Mouse (Mus musculus) retina, embryonic 14.5 days (tissue): Measurements from ENCODE around the gene Msx1.
"Not testable (repeated sequence)": the region's sequence is repeated elsewhere in the genome, so short reads cannot be mapped to it uniquely, and the experiment has no call there.

Source experiments
- DNase-seq: peaks from one replicate; pipeline ENCODE4 v3.0.0-alpha.2; 2015; ENCODE audit warnings: low spot score

Gene Msx1

DNA sequence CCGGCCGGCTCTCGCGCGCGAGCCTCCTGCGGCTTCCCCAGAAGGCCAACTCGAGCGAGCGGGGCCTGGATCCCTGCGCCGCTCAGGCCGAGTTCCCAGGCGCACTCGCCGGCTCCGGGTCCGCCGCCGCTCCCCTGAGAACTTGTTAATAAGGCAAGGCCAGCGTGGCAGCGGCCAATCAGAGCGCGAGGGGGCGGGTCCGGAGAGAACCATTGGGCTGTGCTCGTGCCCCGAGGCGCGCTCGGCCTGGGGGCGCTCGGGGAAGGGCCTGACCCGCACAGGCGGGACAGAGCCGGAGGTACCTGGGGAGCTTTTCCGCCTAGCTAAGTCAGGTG lies at the start of gene Msx1:
Gene Msx1, minus strand, starts transcription at position 123 of the 335 bp plus-strand sequence.
- peak; percentile 84 for DNase-seq

DNA sequence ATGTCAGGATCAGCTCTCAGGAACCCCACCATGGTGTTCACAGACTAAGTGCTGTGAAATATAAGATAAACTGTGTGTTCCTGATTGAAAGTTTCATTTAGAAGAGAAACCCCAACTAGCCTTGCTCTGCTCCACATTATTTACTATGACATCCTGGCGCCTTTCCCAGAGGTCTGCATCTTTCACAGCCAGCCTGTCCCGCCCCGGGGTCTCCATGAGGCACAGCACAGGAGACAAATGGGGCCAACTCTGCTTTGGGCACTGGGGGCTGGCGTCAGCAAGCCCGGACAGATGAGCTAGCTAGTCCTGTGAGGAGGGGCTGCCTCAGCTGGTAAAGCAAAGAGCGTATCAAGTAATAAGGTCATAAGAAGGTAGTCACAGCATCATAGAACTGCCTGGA lies 41.1 kb upstream of the Msx1 start:
- no peak for DNase-seq

- no peak for DNase-seq
Observed at GRCm38 (mm10) chr5:37864309-37864708, 39.9 kb upstream of the Msx1 start.

DNA sequence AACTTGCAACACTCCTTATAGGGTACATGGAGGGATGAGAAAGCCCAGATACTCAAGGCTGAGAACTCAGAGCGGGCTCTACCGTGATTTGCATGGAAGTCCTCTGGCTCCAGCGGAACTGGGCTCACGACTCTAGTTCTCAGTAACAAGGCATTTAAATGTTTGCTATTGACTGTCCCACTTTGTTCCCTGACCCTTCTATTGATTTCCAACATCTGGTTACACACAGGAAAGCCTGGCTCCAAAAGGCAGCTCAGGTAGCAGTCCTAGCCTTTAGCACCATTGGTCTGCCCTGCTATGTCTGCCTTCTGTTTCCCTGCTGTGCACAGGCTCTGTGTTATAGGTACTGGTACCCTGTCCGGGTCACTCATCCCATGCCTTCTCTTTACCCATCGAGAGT lies 36.5 kb upstream of the Msx1 start:
- DNase-seq: no peak

GRCm38 (mm10) chr5:37860151-37860721 lies 35.9 kb upstream of the Msx1 start:
- no peak for DNase-seq

DNA sequence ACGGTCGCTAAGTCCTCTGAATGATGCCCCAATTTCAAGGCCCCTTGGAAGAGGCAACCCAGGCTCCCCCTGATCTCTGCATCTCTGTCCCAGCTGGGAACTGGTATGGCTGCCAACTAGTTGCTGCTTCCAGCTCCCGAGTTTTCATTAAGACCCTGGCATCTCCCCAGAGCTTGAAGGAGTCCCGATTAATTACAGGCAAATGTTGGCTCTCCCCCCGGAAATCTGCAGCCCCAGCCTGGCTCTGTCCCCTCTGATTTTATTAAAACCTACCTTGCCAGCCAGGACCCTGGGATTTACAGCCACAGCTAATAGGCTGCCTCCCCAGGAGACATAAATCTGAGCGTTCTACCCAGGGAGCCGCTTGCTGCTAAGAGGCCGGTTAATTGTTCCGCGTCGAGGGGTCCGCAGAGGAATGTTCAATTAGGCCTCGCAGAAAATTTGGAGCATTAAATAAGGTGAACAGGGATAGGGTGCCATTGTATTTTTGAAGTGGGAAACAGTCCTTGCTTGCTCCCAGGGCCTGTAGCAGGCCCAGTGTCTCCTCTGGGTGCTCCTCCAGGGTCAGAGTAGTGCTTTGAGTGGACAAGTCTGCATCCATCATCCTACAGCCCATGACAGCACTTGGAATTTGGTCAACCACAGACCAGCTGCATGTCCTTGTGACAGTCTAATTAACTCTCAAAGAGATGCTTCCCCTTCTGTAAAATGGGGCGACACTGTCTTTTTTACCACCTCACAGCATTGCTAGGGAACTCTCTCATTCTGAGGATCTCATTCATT lies 33.6 kb upstream of the Msx1 start:
- no peak for DNase-seq

- no peak for DNase-seq
Observed at GRCm38 (mm10) chr5:37856057-37856456, 31.7 kb upstream of the Msx1 start.

GRCm38 (mm10) chr5:37854233-37854632 lies 29.9 kb upstream of the Msx1 start:
- DNase-seq: no peak

GRCm38 (mm10) chr5:37851305-37851982 lies 27.1 kb upstream of the Msx1 start:
- peak; percentile 78 for DNase-seq

GRCm38 (mm10) chr5:37848991-37849719 lies 24.8 kb upstream of the Msx1 start:
- DNase-seq: no peak

GRCm38 (mm10) chr5:37836267-37836646 lies 11.9 kb upstream of the Msx1 start:
- DNase-seq: no peak

- DNase-seq: peak; percentile 31
Observed at GRCm38 (mm10) chr5:37835590-37836266, 11.3 kb upstream of the Msx1 start.

- DNase-seq: no peak
Observed at GRCm38 (mm10) chr5:37832766-37833165, 8.4 kb upstream of the Msx1 start.

- no peak for DNase-seq
Observed at GRCm38 (mm10) chr5:37832031-37832430, 7.6 kb upstream of the Msx1 start.

GRCm38 (mm10) chr5:37830436-37830835 lies 6.1 kb upstream of the Msx1 start:
- not testable (repeated sequence) for DNase-seq

- DNase-seq: no peak
Observed at GRCm38 (mm10) chr5:37829926-37830325, 5.5 kb upstream of the Msx1 start.

DNA sequence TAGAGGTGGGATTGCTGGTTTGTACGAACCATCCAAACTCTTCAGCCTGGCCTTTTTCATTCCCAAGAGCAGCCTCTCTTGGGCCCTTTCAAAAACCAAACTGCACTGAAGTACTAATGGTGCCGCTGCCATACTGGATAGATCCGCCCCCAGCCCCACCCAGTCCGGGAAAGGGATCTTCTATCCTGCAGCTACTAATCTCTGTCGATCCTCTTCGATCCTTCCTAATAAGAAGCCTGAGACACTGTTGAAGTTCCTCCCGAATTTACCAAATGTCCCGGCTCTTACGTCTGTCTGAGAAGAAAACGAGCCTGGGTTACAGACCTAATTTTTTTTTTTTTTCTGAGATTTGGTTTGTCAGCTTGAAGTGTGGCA lies 4.9 kb upstream of the Msx1 start:
- DNase-seq: no peak

GRCm38 (mm10) chr5:37828591-37829295 lies 4.4 kb upstream of the Msx1 start:
- DNase-seq: peak; percentile 39

DNA sequence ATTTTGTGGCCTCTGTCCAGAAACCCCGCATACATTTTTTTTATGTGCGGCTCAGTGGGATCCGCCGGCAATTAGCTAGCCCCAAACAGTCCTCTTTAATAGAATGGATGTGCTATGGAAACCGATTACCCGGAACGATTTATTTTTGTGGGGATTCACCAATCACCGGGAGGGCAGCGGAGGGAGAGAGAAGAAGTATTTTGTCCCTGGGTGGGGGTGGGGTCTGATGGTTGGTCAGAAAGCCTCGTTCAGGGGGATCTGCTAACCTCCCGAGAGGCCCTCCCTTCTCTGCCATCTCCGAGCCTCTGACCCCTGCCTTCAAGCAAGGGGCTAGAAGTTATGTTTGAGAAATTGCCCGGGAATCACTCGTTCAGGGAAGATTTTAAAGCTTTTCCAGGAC lies 3.6 kb upstream of the Msx1 start:
- DNase-seq: peak; percentile 34

GRCm38 (mm10) chr5:37827626-37827950 lies 3.2 kb upstream of the Msx1 start:
- DNase-seq: no peak

DNA sequence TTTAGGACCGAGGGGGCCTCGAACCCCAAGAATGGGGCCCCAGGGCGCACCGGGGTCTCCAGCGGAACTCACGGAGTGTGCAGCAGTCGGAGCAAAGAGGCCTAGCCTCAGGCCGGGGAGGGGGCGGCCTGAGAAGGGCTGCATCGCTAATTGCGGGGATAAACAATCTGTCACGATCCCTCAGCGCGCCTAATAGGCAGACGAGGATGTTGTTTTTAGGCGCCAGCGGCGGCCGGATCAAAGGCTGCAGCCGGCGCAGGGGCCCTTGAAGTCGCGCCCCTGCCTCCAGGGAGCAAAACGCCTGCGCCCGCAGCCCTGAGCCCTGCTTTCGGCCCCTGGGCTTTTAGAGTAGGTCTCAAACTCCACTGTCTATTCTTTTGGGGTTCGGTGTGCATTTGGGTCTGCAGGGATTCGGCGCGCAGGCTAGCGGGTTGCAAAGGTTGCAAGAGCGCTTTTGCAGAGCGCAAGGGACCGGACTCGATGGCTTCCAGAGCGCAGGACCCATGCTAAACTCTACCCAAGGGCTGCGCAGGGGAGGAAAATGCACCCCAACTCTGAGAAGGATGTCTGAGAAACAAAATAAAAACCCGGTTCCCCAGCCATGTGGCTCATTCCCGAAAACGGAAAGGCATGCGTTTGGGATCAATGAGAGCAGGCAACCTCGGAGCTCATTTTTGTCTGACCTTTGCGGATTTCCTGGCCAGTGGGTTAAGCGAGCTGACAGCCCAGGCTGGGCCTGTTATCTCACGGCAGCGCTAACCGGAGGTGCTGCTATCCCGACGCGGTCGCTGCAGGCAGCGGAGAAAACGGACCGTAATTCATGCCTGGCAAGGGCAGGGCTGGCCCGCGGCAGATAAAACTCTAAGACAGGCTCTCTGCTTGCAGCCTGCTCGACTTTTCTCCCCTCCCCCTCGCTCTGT lies 2.6 kb upstream of the Msx1 start:
- DNase-seq: peak; percentile 46
